Mouse (Mus musculus) frontal cortex, postnatal 10 days (tissue): ENCODE measurements around the gene Ddi1.
"Not testable (repeated sequence)": the region's sequence is repeated elsewhere in the genome, so short reads cannot be mapped to it uniquely, and the experiment has no call there.

Experiments
- DNase-seq, 2 experiments: peaks; one replicate each; pipeline ENCODE4 v3.0.0; 2022; ENCODE audit warnings: low spot score in 2 of 2, mixed read lengths in 1 of 2

Ddi1 gene

GRCm38 (mm10) chr9:6269796-6270280 lies at the start of gene Ddi1:
TSS of gene Ddi1 (minus strand) at chr9:6269846.
- DNase-seq = no peak

- no peak for DNase-seq
Measured at GRCm38 (mm10) chr9:6317114-6317513, 47.5 kb upstream of the Ddi1 start.

- DNase-seq = no peak
Measured at GRCm38 (mm10) chr9:6305847-6306246, 36.2 kb upstream of the Ddi1 start.

GRCm38 (mm10) chr9:6304590-6304989 lies 34.9 kb upstream of the Ddi1 start:
- no peak for DNase-seq

- DNase-seq = no peak
Measured at GRCm38 (mm10) chr9:6302050-6302449, 32.4 kb upstream of the Ddi1 start.

GRCm38 (mm10) chr9:6298547-6298946 lies 28.9 kb upstream of the Ddi1 start:
- DNase-seq = no peak

- no peak for DNase-seq
Measured at GRCm38 (mm10) chr9:6289211-6289696, 19.6 kb upstream of the Ddi1 start.

GRCm38 (mm10) chr9:6286770-6287169 lies 17.1 kb upstream of the Ddi1 start:
- no peak for DNase-seq

- DNase-seq = no peak
Measured at GRCm38 (mm10) chr9:6277526-6277925, 7.9 kb upstream of the Ddi1 start.

GRCm38 (mm10) chr9:6276395-6276794 lies 6.7 kb upstream of the Ddi1 start:
- DNase-seq = no peak

- no peak for DNase-seq
Measured at GRCm38 (mm10) chr9:6264820-6265219, 4.8 kb downstream of the Ddi1 start.

GRCm38 (mm10) chr9:6257072-6257471 lies 12.6 kb downstream of the Ddi1 start:
- no peak for DNase-seq

- no peak for DNase-seq
Measured at GRCm38 (mm10) chr9:6251990-6252389, 17.7 kb downstream of the Ddi1 start.

- DNase-seq = no peak
Measured at GRCm38 (mm10) chr9:6250320-6250719, 19.3 kb downstream of the Ddi1 start.

- not testable (repeated sequence) for DNase-seq
Measured at GRCm38 (mm10) chr9:6235982-6236381, 33.7 kb downstream of the Ddi1 start.

GRCm38 (mm10) chr9:6217505-6217904 lies 52.1 kb downstream of the Ddi1 start:
- no peak for DNase-seq

- DNase-seq = no peak
Measured at GRCm38 (mm10) chr9:6212862-6213261, 56.8 kb downstream of the Ddi1 start.
